Mouse (Mus musculus) liver, embryonic 14.5 days (tissue): Measurements from ENCODE around the gene Kifap3. TPM values are rescaled to one million over a fixed set of nuclear protein-coding genes. Genes with fewer than 3 reads are reported as not detected.
"Not testable (repeated sequence)": the region's sequence is repeated elsewhere in the genome, so short reads cannot be mapped to it uniquely, and the experiment has no call there.

Experiments used
- ATAC-seq: fragments of 200-750 bp; cut with Nextera tagmentation; 2 replicates; pipeline ENCODE4 v1.8.0; 2017; ENCODE audit warnings: moderate number of reproducible peaks, mild to moderate bottlenecking, moderate library complexity; ENCODE audit not compliant: insufficient read depth
- DNase-seq, 3 experiments: peaks; one replicate each; pipeline ENCODE4 v3.0.0-alpha.2; 2012 to 2013; ENCODE audit warnings: low read depth in 3 of 3, low spot score in 3 of 3
- H3K27ac ChIP-seq: fragments of 300-500 bp; sonication (generic); 2 replicates; pipeline ENCODE4 v1.5.1; 2014; ENCODE audit warnings: moderate library complexity, mild to moderate bottlenecking, control low read depth, inconsistent platforms
- H3K27me3 ChIP-seq: fragments of 300-500 bp; sonication (generic); 2 replicates; pipeline ENCODE4 v1.6.1; 2014; ENCODE audit warnings: mild to moderate bottlenecking, low read length, moderate library complexity; ENCODE audit not compliant: control insufficient read depth, insufficient read depth
- H3K36me3 ChIP-seq: fragments of 300-500 bp; sonication (generic); replicated peaks from 2 replicates; pipeline ENCODE4 v1.6.1; 2014; ENCODE audit warnings: low read depth; ENCODE audit not compliant: control insufficient read depth, insufficient read depth
- H3K4me1 ChIP-seq, 2 experiments: fragments of 200-500 bp in 1 of 2; fragments of 300-500 bp in 1 of 2; sonication (generic) in 1 of 2; replicated peaks; 2 replicates each; pipeline ENCODE4 v1.6.1; 2012 to 2014; ENCODE audit warnings: antibody characterized with exemption in 1 of 2, inconsistent platforms in 1 of 2, low read length in 1 of 2; ENCODE audit not compliant: control insufficient read depth in 2 of 2, insufficient read depth in 2 of 2
- H3K4me2 ChIP-seq: fragments of 300-500 bp; sonication (generic); 2 replicates; pipeline ENCODE4 v1.6.1; 2014; ENCODE audit warnings: low read depth, mild to moderate bottlenecking, control low read depth, moderate library complexity
- H3K4me3 ChIP-seq, 2 experiments: fragments of 200-500 bp in 1 of 2; fragments of 300-500 bp in 1 of 2; sonication (generic) in 1 of 2; 2 replicates each; pipeline ENCODE4 v1.5.1; 2012 to 2014; ENCODE audit warnings: low read depth in 2 of 2, low read length in 2 of 2, mild to moderate bottlenecking in 2 of 2, control low read depth in 1 of 2, inconsistent platforms in 1 of 2, moderate library complexity in 1 of 2; ENCODE audit not compliant: insufficient read depth in 1 of 2
- H3K9ac ChIP-seq: fragments of 300-500 bp; sonication (generic); replicated peaks from 2 replicates; pipeline ENCODE4 v1.6.1; 2014; ENCODE audit warnings: mild to moderate bottlenecking, control low read depth, moderate library complexity
- H3K9me3 ChIP-seq: fragments of 300-500 bp; sonication (generic); 2 replicates; pipeline ENCODE4 v1.6.1; 2016; ENCODE audit warnings: low read length, mixed read lengths; ENCODE audit not compliant: control insufficient read depth
- CTCF ChIP-seq: IDR thresholded peaks from 2 replicates; pipeline ENCODE4 v1.5.1; 2016; ENCODE audit warnings: antibody characterized with exemption, low read depth, control low read depth
- EP300 ChIP-seq: IDR thresholded peaks from 2 replicates; pipeline ENCODE4 v1.6.1; 2016; ENCODE audit warnings: antibody characterized with exemption, low read depth
- WGBS: fragments of 180-500 bp; shearing (Covaris S2); extraction: QIAGEN DNeasy Blood & Tissue Kit; methylation state at CpG from one replicate; pipeline ENCODE4 v1.1.7; 2014; ENCODE audit not compliant: insufficient replicate concordance; 5-methylcytosine and 5-hydroxymethylcytosine counted together
- polyA plus RNA-seq, 2 experiments: library from polyadenylated mRNA; depleted of rRNA in 1 of 2; stranded (reverse) in 1 of 2; unstranded in 1 of 2; fragments of >200 nt; fragmentation: Nextera tagmentation in 1 of 2; extraction: Ambion mirVana in 1 of 2; gene quantifications; 2 replicates each; pipeline versions ENCODE4 v1.2.1 to v1.2.3; 2012 to 2014

Kifap3 gene
- 0.75 and 1.3 TPM in 2 replicates for polyA plus RNA-seq (2012; rRNA removed)
- polyA plus RNA-seq (2014; fragmentation: Nextera tagmentation; extraction: Ambion mirVana) = 2.3 and 2.5 TPM in 2 replicates

GRCm38 (mm10) chr1:163779336-163780115 lies at the start of gene Kifap3:
Gene Kifap3 (plus strand): TSS chr1:163779583.
- no peaks in the 10 kb centered on the region for H3K9me3 ChIP-seq
- WGBS = under 1% methylated on average over 48 of the region's 48 CpGs
- peak within 1 kb of the TSS; percentile 54 for H3K9ac ChIP-seq
- peak; percentile 88 to 89 (median 89) for DNase-seq
- peak within 1 kb of the TSS; percentile 59 to 61 for H3K4me3 ChIP-seq
- no peak within 1 kb of the TSS for H3K27ac ChIP-seq
- no peaks in the 10 kb centered on the region for H3K4me1 ChIP-seq
- H3K4me2 ChIP-seq = peak within 1 kb of the TSS; percentile 80
- peak; percentile 100 for ATAC-seq
- TF ChIP-seq CTCF = peak; percentile 82
- no peak for TF ChIP-seq EP300
- no peaks in the 10 kb centered on the region for H3K36me3 ChIP-seq
- no peaks in the 10 kb centered on the region for H3K27me3 ChIP-seq

- not testable (repeated sequence) for H3K36me3 ChIP-seq, H3K9ac ChIP-seq, DNase-seq, H3K4me1 ChIP-seq, ATAC-seq, H3K9me3 ChIP-seq, H3K27ac ChIP-seq, H3K27me3 ChIP-seq, H3K4me2 ChIP-seq, H3K4me3 ChIP-seq
- 69% methylated on average over 10 of the region's 10 CpGs for WGBS
These were observed 48.2 kb upstream of the Kifap3 start for GRCm38 (mm10) chr1:163731166-163731565.

GRCm38 (mm10) chr1:163736441-163737238 lies 42.7 kb upstream of the Kifap3 start:
- 64% methylated on average over 10 of the region's 10 CpGs for WGBS
- no peaks in the 10 kb centered on the region for H3K36me3 ChIP-seq
- no peaks in the 10 kb centered on the region for H3K27me3 ChIP-seq
- no peak overlapping the region for H3K9ac ChIP-seq
- H3K4me1 ChIP-seq = no peaks in the 10 kb centered on the region
- ATAC-seq (no peak), DNase-seq (no peak)
- no peak overlapping the region for H3K27ac ChIP-seq
- no peak for TF ChIP-seq EP300
- TF ChIP-seq CTCF = no peak
- no peak overlapping the region for H3K4me2 ChIP-seq
- H3K9me3 ChIP-seq = no peaks in the 10 kb centered on the region
- H3K4me3 ChIP-seq = no peak overlapping the region

- no peak overlapping the region for H3K4me2 ChIP-seq
- no peaks in the 10 kb centered on the region for H3K9me3 ChIP-seq
- no peak overlapping the region for H3K4me3 ChIP-seq
- H3K9ac ChIP-seq = no peak overlapping the region
- DNase-seq (no peak), ATAC-seq (no peak)
- 44% methylated on average over 1 of the region's 1 CpGs for WGBS
- no peak overlapping the region for H3K27ac ChIP-seq
- no peak for TF ChIP-seq CTCF
- TF ChIP-seq EP300 = no peak
- H3K36me3 ChIP-seq = no peaks in the 10 kb centered on the region
- H3K4me1 ChIP-seq = no peaks in the 10 kb centered on the region
- no peaks in the 10 kb centered on the region for H3K27me3 ChIP-seq
These were observed 42.2 kb upstream of the Kifap3 start for GRCm38 (mm10) chr1:163737239-163737533.

- 37% methylated on average over 4 of the region's 4 CpGs for WGBS
- Histone ChIP-seq H3K4me3 (no peak overlapping the region), H3K9me3 (no peaks in the 10 kb centered on the region), H3K4me2 (no peak overlapping the region), H3K4me1 (no peaks in the 10 kb centered on the region), H3K9ac (no peak overlapping the region), H3K27ac (no peak overlapping the region), H3K36me3 (no peaks in the 10 kb centered on the region), H3K27me3 (no peaks in the 10 kb centered on the region)
- DNase-seq = no peak
- ATAC-seq = no peak
- TF ChIP-seq CTCF (no peak), EP300 (no peak)
These were observed 27.9 kb upstream of the Kifap3 start for GRCm38 (mm10) chr1:163751360-163751992.
